Mouse (Mus musculus) limb, embryonic 10.5 days (tissue): Measurements from ENCODE around the gene Gm26661. TPM values are rescaled to one million over a fixed set of nuclear protein-coding genes. Genes with fewer than 3 reads are reported as not detected.
A peak's percentile ranks its signal among the peaks of the same experiment; 100 is the strongest.

Experiments used
- DNase-seq: peaks from one replicate; pipeline ENCODE4 v3.0.0-alpha.2; 2017; ENCODE audit warnings: low spot score
- H3K27ac ChIP-seq: fragments of 300-500 bp; sonication (generic); 2 replicates; pipeline ENCODE4 v1.5.1; 2016; ENCODE audit warnings: mild to moderate bottlenecking
- H3K27me3 ChIP-seq: fragments of 300-500 bp; sonication (generic); 2 replicates; pipeline ENCODE4 v1.6.1; 2016; ENCODE audit warnings: low read depth, mild to moderate bottlenecking; ENCODE audit not compliant: poor library complexity, severe bottlenecking
- H3K36me3 ChIP-seq: fragments of 300-500 bp; sonication (generic); 2 replicates; pipeline ENCODE4 v1.6.1; 2016; ENCODE audit warnings: mild to moderate bottlenecking, moderate library complexity
- H3K4me1 ChIP-seq: fragments of 300-500 bp; sonication (generic); 2 replicates; pipeline ENCODE4 v1.6.1; 2016
- H3K4me3 ChIP-seq: fragments of 300-500 bp; sonication (generic); 2 replicates; pipeline ENCODE4 v1.5.1; 2016; ENCODE audit warnings: mild to moderate bottlenecking, moderate library complexity
- H3K9me3 ChIP-seq: fragments of 300-500 bp; sonication (generic); replicated peaks from 2 replicates; pipeline ENCODE4 v1.6.1; 2016; ENCODE audit warnings: mild to moderate bottlenecking
- WGBS: fragments of 180-500 bp; shearing (Covaris S2); methylation state at CpG from one replicate; pipeline ENCODE4 v1.1.7; 2016; 5-methylcytosine and 5-hydroxymethylcytosine counted together
- polyA plus RNA-seq: library from polyadenylated mRNA; unstranded; fragments of >200 nt; fragmentation: Nextera tagmentation; extraction: Ambion mirVana; gene quantifications from 2 replicates; pipeline ENCODE4 v1.2.1, GENCODE M21; 2016

The Gm26661 gene
- polyA plus RNA-seq, 1 experiment from 2014 or later, result not detected

DNA sequence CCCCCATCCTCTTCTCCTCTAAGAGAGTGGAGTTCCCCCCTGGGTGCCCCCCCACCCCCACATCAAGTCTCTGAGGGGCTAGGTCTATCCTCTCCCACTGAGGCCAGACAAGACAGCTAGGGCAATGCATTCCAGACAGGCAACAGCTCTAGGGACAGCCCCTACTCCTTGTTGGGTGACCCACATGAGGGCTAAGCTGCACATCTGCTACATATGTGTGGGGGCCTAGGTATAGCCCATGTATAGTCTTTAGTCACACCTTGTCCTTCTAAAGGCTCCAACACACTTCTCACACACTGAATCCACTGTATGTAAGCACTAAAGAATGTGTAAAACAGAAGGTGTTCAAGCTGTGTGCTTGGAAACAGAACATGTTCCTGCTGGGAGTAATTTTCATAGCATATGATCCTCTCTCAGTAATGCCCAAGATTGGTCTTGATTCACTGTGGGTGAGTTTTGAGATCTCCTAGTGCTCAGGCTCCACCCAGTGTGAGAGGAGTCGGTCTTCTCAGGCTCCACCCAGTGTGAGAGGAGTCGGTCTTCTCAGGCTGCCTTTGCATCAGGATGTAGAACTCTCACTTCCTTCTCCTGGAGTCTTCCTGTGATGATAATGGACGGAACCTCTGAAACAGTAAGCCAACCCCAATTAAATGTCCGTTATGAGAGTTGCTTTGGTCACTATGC lies 12.6 kb downstream of the Gm26661 start:
- Histone ChIP-seq H3K36me3 (no peaks in the 10 kb centered on the region), H3K4me3 (no peak overlapping the region), H3K9me3 (no peaks in the 10 kb centered on the region), H3K27ac (no peak overlapping the region), H3K27me3 (no peaks in the 10 kb centered on the region), H3K4me1 (peaks cover 7% of the 10 kb centered on the region)
- 63% methylated on average over 4 of the region's 4 CpGs for WGBS
- DNase-seq, result no peak

DNA sequence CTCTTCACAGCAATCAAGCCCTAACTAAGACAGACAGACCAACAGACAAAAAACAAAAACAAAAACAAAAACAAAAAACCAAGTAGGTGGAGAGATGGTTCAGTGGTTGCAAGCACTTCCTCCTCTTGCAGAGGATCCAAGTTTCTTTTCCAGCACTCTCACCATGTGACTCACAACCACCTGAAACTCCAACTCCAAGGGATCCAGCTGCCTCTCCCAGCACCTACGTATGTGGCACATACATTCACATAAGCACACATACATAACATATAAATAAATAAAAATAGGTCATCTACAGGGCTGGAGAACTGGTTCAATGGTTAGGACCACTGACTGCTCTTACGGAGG lies 13.1 kb downstream of the Gm26661 start:
- no peak overlapping the region for H3K27ac ChIP-seq
- DNase-seq, result no peak
- H3K4me3 ChIP-seq, result no peak overlapping the region
- WGBS, result 83% methylated on average over 2 of the region's 2 CpGs
- no peaks in the 10 kb centered on the region for H3K36me3 ChIP-seq
- H3K27me3 ChIP-seq, result no peaks in the 10 kb centered on the region
- no peaks in the 10 kb centered on the region for H3K9me3 ChIP-seq
- H3K4me1 ChIP-seq, result peaks cover 7% of the 10 kb centered on the region

DNA sequence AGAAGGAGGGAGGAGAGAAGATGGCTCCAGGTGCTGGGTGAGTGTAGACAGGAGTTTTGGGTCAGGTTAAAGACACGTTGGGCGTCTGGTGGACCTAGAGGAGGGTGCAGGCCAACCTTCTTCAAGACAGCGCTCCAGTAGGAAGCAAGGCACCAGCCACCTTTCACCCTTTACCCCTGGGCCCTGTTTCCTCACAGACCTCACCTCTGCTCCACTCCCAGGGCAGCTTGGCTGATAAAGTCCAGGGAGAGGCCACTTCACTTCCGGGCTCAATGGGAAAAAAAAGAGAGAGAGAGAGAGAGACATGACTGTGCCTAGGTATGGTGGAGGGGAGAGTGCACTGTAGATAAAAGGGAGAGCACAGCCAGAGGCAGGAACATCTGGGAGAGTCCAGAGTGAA lies 16.3 kb downstream of the Gm26661 start:
- H3K9me3 ChIP-seq, result no peaks in the 10 kb centered on the region
- no peaks in the 10 kb centered on the region for H3K36me3 ChIP-seq
- peaks cover 7% of the 10 kb centered on the region for H3K4me1 ChIP-seq
- no peak for DNase-seq
- WGBS, result 77% methylated on average over 4 of the region's 4 CpGs
- H3K4me3 ChIP-seq, result no peak overlapping the region
- H3K27me3 ChIP-seq, result no peaks in the 10 kb centered on the region
- no peak overlapping the region for H3K27ac ChIP-seq

DNA sequence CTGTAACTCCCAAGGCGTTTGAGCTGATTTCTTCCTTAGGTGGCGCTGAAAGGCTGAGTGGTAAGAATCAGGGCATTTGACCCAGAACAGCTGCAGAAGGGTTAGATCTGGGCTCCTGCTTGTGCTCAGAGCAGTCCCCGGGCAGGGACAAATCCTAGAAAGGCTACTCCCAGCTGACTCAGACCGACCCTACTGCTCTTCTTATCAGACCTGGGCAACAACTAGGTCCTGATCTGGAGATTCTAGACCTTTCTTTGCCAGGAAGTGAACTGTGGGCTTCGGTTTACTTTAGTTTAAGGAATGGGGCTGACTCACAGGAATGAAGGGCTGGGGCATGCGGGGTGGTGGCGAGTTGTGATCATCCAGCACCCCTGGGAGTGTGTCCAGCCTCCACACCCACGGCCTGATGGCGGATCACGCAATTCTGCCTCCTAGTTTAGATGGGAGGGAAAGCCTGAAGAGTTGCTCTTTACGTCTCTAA lies 17.2 kb downstream of the Gm26661 start:
- H3K4me3 ChIP-seq, result no peak overlapping the region
- no peak overlapping the region for H3K27ac ChIP-seq
- no peaks in the 10 kb centered on the region for H3K9me3 ChIP-seq
- 75% methylated on average over 11 of the region's 11 CpGs for WGBS
- peaks cover 7% of the 10 kb centered on the region for H3K4me1 ChIP-seq
- H3K36me3 ChIP-seq, result no peaks in the 10 kb centered on the region
- DNase-seq, result no peak
- no peaks in the 10 kb centered on the region for H3K27me3 ChIP-seq

DNA sequence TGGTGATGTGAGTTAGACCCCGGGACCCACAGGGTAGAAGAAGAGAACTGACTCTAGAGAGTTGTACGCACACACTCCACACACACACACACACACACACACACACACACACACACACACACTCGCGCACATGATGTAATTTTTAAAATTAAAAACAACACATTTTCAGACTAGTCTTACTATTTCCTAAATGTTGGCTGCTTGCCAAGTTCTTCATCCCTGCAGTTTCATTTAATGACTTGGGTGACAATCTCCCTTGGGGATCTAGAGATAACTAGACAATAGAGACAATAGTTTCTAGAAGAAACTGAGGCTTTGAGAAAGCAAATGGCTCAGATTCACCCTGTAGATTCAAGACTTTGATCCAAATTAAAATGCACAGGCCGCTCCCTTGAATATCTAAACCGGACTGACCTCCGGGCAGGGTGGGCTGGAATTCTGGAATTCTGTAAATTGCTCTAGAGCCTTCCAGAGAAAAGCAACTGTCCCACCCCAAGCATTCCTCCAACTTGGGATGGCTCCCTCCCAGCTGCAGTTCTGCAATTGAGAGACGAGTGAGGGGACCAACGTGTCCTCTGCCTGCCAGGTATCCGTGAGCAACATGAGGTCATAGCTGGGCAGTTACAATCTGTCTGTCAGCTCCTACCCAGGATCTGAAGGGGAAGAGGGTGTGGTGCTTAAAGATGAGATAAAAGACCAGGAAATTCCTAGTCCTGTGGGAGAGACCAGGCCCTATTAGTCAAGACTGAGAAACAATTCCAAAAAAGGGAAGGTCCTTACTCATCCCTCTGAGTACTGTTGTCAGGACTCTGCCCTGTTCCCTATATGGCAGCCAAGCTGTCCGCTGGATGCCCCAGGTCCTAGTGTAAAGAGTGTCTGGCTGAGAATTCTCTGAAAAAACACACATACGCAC lies 17.9 kb downstream of the Gm26661 start:
- Histone ChIP-seq H3K9me3 (no peaks in the 10 kb centered on the region), H3K27me3 (no peaks in the 10 kb centered on the region), H3K4me1 (peaks cover 7% of the 10 kb centered on the region), H3K36me3 (no peaks in the 10 kb centered on the region), H3K4me3 (no peak overlapping the region), H3K27ac (no peak overlapping the region)
- DNase-seq, result no peak
- WGBS, result 87% methylated on average over 12 of the region's 12 CpGs

DNA sequence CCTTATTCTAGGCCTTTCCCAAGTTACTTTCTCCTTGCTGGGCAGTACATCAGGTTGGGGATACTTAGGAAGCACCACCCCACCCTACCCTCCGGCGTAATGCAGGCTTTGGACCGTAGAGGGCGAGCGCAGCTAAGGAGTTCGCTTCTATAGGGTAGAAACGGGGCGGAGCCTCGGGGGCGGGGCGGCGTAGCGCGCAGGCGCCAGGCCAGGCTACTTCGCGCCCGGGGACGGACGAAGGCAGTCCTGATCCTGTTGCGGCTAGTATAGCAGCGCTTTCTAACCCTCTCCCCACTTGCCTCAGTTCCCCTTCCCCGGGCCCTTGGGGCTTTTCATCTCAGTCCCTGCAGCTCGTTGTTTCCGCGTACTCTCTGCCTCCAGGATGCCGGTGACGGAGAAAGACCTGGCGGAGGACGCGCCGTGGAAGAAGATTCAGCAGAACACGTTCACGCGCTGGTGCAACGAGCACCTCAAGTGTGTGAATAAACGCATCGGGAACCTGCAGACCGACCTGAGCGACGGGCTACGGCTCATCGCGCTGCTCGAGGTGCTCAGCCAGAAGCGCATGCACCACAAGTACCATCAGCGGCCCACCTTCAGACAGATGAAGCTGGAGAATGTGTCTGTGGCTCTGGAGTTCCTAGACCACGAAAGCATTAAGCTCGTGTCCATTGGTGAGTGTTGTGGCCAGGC lies 26.5 kb downstream of the Gm26661 start, which contains the start of gene Flnb:
Gene Flnb (plus strand): TSS at position 188 of the 693 bp plus-strand sequence.
- Histone ChIP-seq H3K4me1 (peaks cover 47% of the 10 kb centered on the region), H3K27ac (peak within 1 kb of the TSS; percentile 88), H3K9me3 (no peaks in the 10 kb centered on the region), H3K27me3 (no peaks in the 10 kb centered on the region), H3K4me3 (peak within 1 kb of the TSS; percentile 71), H3K36me3 (0 out of 2 replicates have a peak, but pooled peaks cover 3% of the 10 kb centered on the region)
- under 1% methylated on average over 49 of the region's 49 CpGs for WGBS
- DNase-seq, result peak; percentile 98

DNA sequence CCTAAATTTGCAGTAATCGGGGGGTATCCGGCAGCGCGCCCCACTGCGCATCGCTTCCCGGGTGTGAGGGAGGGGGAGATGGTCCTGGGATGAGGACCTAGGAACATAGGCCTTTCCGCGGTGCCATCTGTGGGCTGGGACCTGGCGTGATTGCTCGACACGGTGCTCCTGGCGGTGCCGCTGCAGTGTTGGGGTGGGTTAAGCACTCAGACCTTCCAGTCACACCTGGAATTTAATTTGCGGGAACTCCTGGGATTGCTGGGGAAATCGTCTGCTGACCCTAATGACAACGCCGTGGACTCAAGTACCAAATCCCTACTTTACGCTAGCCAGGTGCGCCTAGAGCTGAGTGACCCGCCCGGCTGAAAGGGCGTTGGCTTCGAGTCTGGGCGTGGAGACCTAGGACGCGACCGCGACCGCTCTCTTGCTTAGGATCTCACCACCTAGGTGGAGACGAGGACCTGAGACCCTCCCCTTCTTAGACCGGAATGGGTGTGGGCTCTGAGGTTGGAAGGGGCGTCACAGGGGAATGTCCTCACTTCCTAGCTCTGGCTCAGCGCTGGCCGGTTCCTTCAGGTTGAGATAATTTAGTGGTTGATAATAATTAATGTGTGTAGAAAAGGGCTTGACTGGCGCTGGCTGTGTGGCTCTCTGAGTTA lies 27.2 kb downstream of the Gm26661 start:
- WGBS, result 1% methylated on average over 36 of the region's 36 CpGs
- peak; percentile 53 for DNase-seq
- Histone ChIP-seq H3K9me3 (no peaks in the 10 kb centered on the region), H3K4me1 (peaks cover 52% of the 10 kb centered on the region), H3K27me3 (no peaks in the 10 kb centered on the region), H3K4me3 (peak overlapping the region; percentile 71), H3K36me3 (0 out of 2 replicates have a peak, but pooled peaks cover 3% of the 10 kb centered on the region), H3K27ac (peak overlapping the region; percentile 88)

DNA sequence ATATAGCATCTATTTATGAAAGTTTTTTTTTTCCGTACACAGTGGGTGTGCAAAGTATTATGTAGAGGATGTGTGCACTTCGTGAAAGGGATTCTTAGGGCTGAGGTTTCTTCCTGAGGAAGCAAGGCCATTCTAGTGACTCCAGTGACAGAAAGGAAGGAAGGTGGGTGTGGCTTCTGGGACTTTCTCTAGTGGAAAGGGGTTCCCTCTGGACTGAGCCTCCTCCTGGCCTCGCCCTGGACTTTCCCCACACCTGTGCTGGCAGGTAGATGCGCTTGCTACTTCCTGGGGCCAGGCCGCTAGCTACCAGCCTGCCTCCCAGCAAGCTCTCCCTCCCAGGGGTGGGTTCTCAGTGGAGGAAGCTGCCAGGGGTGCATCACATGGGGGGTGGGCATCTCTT lies 28.1 kb downstream of the Gm26661 start:
- Histone ChIP-seq H3K4me1 (peaks cover 57% of the 10 kb centered on the region), H3K9me3 (no peaks in the 10 kb centered on the region), H3K27ac (peak overlapping the region; percentile 88; the same call in 1 of the 2 replicates), H3K36me3 (0 out of 2 replicates have a peak, but pooled peaks cover 3% of the 10 kb centered on the region), H3K27me3 (no peaks in the 10 kb centered on the region), H3K4me3 (peak overlapping the region; percentile 71)
- no peak for DNase-seq
- WGBS, result 81% methylated on average over 5 of the region's 5 CpGs

DNA sequence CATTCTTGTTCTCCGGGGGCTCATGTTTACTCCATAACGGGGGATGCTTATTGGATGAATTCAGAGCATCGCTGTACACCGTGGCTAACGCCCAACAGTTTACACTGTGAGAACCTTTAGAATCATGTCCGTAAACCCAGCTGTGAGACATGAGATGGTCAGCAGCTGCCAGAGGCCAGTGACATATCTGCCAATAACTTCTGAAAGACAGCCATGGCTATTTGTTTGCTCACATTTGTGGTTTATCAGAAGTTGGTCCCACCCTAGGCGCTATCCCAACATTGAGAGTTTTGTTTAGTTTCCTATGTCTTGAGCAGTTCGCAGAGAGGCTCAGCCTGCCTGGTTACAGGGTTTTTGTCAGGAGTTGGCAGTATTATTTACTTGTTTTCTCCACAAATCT lies 30.0 kb downstream of the Gm26661 start:
- no peak for DNase-seq
- H3K36me3 ChIP-seq, result 0 out of 2 replicates have a peak, but pooled peaks cover 3% of the 10 kb centered on the region
- no peaks in the 10 kb centered on the region for H3K27me3 ChIP-seq
- H3K4me3 ChIP-seq, result no peak overlapping the region
- peaks cover 76% of the 10 kb centered on the region for H3K4me1 ChIP-seq
- peak overlapping the region; percentile 80; the same call in 1 of the 2 replicates for H3K27ac ChIP-seq
- 82% methylated on average over 8 of the region's 8 CpGs for WGBS
- no peaks in the 10 kb centered on the region for H3K9me3 ChIP-seq

DNA sequence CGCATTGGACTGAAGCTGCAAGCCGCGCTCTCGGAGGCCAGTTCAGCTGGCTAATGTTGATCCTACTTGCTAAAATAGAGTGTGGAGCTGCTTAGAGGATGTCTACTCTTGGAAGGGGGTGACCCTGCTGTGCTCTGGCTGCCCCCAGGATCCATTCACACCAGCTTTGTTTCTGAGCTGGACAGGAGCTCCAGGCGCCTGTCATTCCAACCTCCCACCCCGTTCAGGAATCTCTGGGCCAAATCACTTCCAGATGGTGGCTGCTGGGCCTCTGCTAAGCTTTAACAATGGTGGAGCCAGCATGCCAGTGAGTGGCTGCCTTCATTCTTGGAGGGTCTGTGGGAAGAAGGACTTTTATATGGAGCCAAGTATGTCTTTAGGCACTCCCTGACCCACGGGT lies 31.3 kb downstream of the Gm26661 start:
- Histone ChIP-seq H3K4me3 (peak overlapping the region; percentile 34), H3K4me1 (peaks cover 86% of the 10 kb centered on the region), H3K27me3 (no peaks in the 10 kb centered on the region), H3K27ac (peak overlapping the region; percentile 80), H3K36me3 (0 out of 2 replicates have a peak, but pooled peaks cover 3% of the 10 kb centered on the region), H3K9me3 (no peaks in the 10 kb centered on the region)
- peak; percentile 88 for DNase-seq
- WGBS, result 16% methylated on average over 7 of the region's 7 CpGs

DNA sequence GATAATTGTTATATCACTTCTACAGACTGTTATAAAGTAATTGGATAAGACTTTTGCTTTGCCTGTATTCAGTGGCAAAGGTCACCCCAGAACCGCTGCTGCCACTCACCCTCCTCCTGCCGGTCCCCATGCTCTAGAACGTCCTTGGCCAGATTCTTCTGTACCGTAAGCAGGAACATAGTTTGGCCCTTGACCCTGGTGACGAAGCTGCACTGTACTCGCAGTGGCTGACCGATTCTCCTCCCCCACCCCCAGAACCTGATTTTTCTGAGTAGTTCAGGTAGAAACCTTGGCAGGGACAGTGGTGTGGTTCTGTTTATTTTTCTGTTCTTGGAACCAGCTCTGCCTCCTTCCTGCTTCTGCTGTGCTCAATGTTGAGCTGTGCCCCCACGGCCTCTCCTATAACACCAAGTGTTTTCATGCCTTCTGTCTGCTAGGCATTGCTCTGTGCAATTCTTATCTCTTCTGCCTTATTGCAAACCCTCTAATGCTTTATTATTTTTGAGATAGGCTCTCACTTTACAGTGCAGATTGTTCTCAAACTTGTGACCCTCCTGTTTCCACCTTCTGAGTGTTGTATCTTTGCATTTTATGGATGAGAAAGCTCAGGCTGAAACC lies 33.4 kb downstream of the Gm26661 start:
- WGBS, result 71% methylated on average over 8 of the region's 8 CpGs
- Histone ChIP-seq H3K27me3 (no peaks in the 10 kb centered on the region), H3K4me3 (no peak overlapping the region), H3K9me3 (no peaks in the 10 kb centered on the region), H3K4me1 (peaks cover 74% of the 10 kb centered on the region), H3K27ac (peak overlapping the region; percentile 82; the same call in 1 of the 2 replicates), H3K36me3 (no peaks in the 10 kb centered on the region)
- DNase-seq, result no peak
